Mouse (Mus musculus): ENCODE results near the gene Ggt1. TPM values are rescaled to one million over a fixed set of nuclear protein-coding genes. Genes with fewer than 3 reads are reported as not detected.

Ggt1 gene
- polyA plus RNA-seq, 1 experiment: 0.06 TPM

GRCm38 (mm10) chr10:75607253-75607652 lies 45.8 kb downstream of the Ggt1 start:
- H3K4me3 ChIP-seq: no peak overlapping the region
- TF ChIP-seq REST (IDR thresholded peaks at IDR 0.05; ENCODE audit: insufficient read depth, insufficient read length): no peak
- TF ChIP-seq USF1 (IDR thresholded peaks at IDR 0.05; ENCODE audit: low read depth): no peak
- no peak for TF ChIP-seq TCF3 (IDR thresholded peaks at IDR 0.05; ENCODE audit: insufficient read length, low read depth)
- no peak for TF ChIP-seq MYOG (IDR thresholded peaks at IDR 0.05; ENCODE audit: control insufficient read depth in 1 of 3, insufficient read depth in 1 of 3, insufficient read length in 2 of 3, low read depth in 2 of 3)
- no peak for TF ChIP-seq POLR2AphosphoS2 (IDR thresholded peaks at IDR 0.05; ENCODE audit: insufficient read length, low read depth)
- TF ChIP-seq E2F4 (IDR thresholded peaks at IDR 0.05; ENCODE audit: insufficient read depth): no peak
- TF ChIP-seq POLR2A (IDR thresholded peaks at IDR 0.05; ENCODE audit: insufficient read length, low read depth): no peak
- no peak for TF ChIP-seq MYOD1 (IDR thresholded peaks at IDR 0.05; ENCODE audit: control insufficient read depth in 1 of 3, insufficient read length in 2 of 3, low read depth in 2 of 3)

DNA sequence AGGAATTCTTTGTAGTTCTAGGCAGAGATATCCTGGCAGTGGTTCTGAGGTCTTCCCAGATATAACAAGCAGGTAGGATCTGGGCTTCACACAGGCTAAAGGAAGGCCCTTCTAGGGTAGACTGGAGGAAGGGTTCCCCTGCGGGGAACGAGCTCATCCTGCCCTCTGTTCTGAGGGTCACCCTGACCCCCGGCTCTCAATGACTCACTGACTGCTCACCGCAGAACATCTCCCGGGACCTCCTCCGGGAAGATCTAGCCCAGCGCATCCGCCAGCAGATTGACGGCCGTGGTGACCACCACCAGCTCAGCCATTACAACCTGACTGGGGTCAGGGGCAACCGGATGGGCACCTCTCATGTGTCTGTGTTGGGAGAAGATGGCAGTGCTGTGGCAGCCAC lies 47.6 kb downstream of the Ggt1 start:
- Histone ChIP-seq H3ac (ENCODE audit: control insufficient read depth, insufficient read length) (no peak overlapping the region), H3K4me3 (no peak overlapping the region), H3K27me3 (ENCODE audit: control insufficient read depth, insufficient read depth, insufficient read length) (no peaks in the 10 kb centered on the region), H3K4me2 (ENCODE audit: low read depth) (no peak overlapping the region), H3K36me3 (ENCODE audit: control insufficient read depth, insufficient read depth) (no peaks in the 10 kb centered on the region), H3K79me2 (ENCODE audit: control insufficient read depth, insufficient read depth) (no peaks in the 10 kb centered on the region)
- TF ChIP-seq E2F4 (IDR thresholded peaks at IDR 0.05; ENCODE audit: insufficient read depth) (no peak), USF1 (IDR thresholded peaks at IDR 0.05; ENCODE audit: low read depth) (no peak), MAX (IDR thresholded peaks at IDR 0.05; ENCODE audit: low read depth) (no peak), POLR2A (IDR thresholded peaks at IDR 0.05; ENCODE audit: insufficient read length, low read depth) (no peak), MYOD1 (IDR thresholded peaks at IDR 0.05; ENCODE audit: control insufficient read depth in 1 of 3, insufficient read length in 2 of 3, low read depth in 2 of 3) (no peak), SRF (IDR thresholded peaks at IDR 0.05; ENCODE audit: control insufficient read depth, insufficient read length, low read depth) (no peak), MYOG (IDR thresholded peaks at IDR 0.05; ENCODE audit: control insufficient read depth in 1 of 3, insufficient read depth in 1 of 3, insufficient read length in 2 of 3, low read depth in 2 of 3) (no peak), TCF3 (IDR thresholded peaks at IDR 0.05; ENCODE audit: insufficient read length, low read depth) (no peak), CEBPB (IDR thresholded peaks at IDR 0.05; ENCODE audit: insufficient read depth, poor library complexity, severe bottlenecking) (no peak), TCF12 (IDR thresholded peaks at IDR 0.05; ENCODE audit: insufficient read depth, poor library complexity, severe bottlenecking) (no peak), REST (IDR thresholded peaks at IDR 0.05; ENCODE audit: insufficient read depth, insufficient read length) (no peak), POLR2AphosphoS2 (IDR thresholded peaks at IDR 0.05; ENCODE audit: insufficient read length, low read depth) (no peak)

More at GRCm38 (mm10) chr10:75607253-75607652, 45.8 kb downstream of the Ggt1 start:
- H3K4me2 ChIP-seq (ENCODE audit: low read depth): no peak overlapping the region
- peaks cover 11% of the 10 kb centered on the region for H3K27me3 ChIP-seq (ENCODE audit: control insufficient read depth, insufficient read depth, insufficient read length)
- no peaks in the 10 kb centered on the region for H3K79me2 ChIP-seq (ENCODE audit: control insufficient read depth, insufficient read depth)
- no peak overlapping the region for H3ac ChIP-seq (ENCODE audit: control insufficient read depth, insufficient read length)
- no peaks in the 10 kb centered on the region for H3K36me3 ChIP-seq (ENCODE audit: control insufficient read depth, insufficient read depth)

- Histone ChIP-seq H3K79me2 (ENCODE audit: control insufficient read depth, insufficient read depth) (no peaks in the 10 kb centered on the region), H3K36me3 (ENCODE audit: control insufficient read depth, insufficient read depth) (no peaks in the 10 kb centered on the region), H3K4me3 (no peak overlapping the region), H3ac (ENCODE audit: control insufficient read depth, insufficient read length) (no peak overlapping the region), H3K4me2 (ENCODE audit: low read depth) (no peak overlapping the region), H3K27me3 (ENCODE audit: control insufficient read depth, insufficient read depth, insufficient read length) (no peaks in the 10 kb centered on the region)
- TF ChIP-seq E2F4 (IDR thresholded peaks at IDR 0.05; ENCODE audit: insufficient read depth) (no peak), POLR2AphosphoS2 (IDR thresholded peaks at IDR 0.05; ENCODE audit: insufficient read length, low read depth) (no peak), MYOG (IDR thresholded peaks at IDR 0.05; ENCODE audit: control insufficient read depth in 1 of 3, insufficient read depth in 1 of 3, insufficient read length in 2 of 3, low read depth in 2 of 3) (no peak)
Observed at GRCm38 (mm10) chr10:75610486-75610885, 49.1 kb downstream of the Ggt1 start.

- H3K4me2 ChIP-seq (ENCODE audit: low read depth): no peak overlapping the region
- TF ChIP-seq MAX (IDR thresholded peaks at IDR 0.05; ENCODE audit: low read depth): no peak
- TF ChIP-seq TCF12 (IDR thresholded peaks at IDR 0.05; ENCODE audit: insufficient read depth, poor library complexity, severe bottlenecking): no peak
- no peak for TF ChIP-seq TCF3 (IDR thresholded peaks at IDR 0.05; ENCODE audit: insufficient read length, low read depth)
- TF ChIP-seq E2F4 (IDR thresholded peaks at IDR 0.05; ENCODE audit: insufficient read depth): no peak
- no peak for TF ChIP-seq CEBPB (IDR thresholded peaks at IDR 0.05; ENCODE audit: insufficient read depth, poor library complexity, severe bottlenecking)
- no peak for TF ChIP-seq POLR2A (IDR thresholded peaks at IDR 0.05; ENCODE audit: insufficient read length, low read depth)
- no peak for TF ChIP-seq MYOD1 (IDR thresholded peaks at IDR 0.05; ENCODE audit: control insufficient read depth in 1 of 3, insufficient read length in 2 of 3, low read depth in 2 of 3)
- no peak for TF ChIP-seq SRF (IDR thresholded peaks at IDR 0.05; ENCODE audit: control insufficient read depth, insufficient read length, low read depth)
- TF ChIP-seq MYOG (IDR thresholded peaks at IDR 0.05; ENCODE audit: control insufficient read depth in 1 of 3, insufficient read depth in 1 of 3, insufficient read length in 2 of 3, low read depth in 2 of 3): no peak
- no peak for TF ChIP-seq POLR2AphosphoS2 (IDR thresholded peaks at IDR 0.05; ENCODE audit: insufficient read length, low read depth)
- TF ChIP-seq USF1 (IDR thresholded peaks at IDR 0.05; ENCODE audit: low read depth): no peak
- no peak for TF ChIP-seq REST (IDR thresholded peaks at IDR 0.05; ENCODE audit: insufficient read depth, insufficient read length)
- no peaks in the 10 kb centered on the region for H3K36me3 ChIP-seq (ENCODE audit: control insufficient read depth, insufficient read depth)
- no peak overlapping the region for H3K4me3 ChIP-seq
- no peaks in the 10 kb centered on the region for H3K79me2 ChIP-seq (ENCODE audit: control insufficient read depth, insufficient read depth)
- no peak overlapping the region for H3ac ChIP-seq (ENCODE audit: control insufficient read depth, insufficient read length)
- no peaks in the 10 kb centered on the region for H3K27me3 ChIP-seq (ENCODE audit: control insufficient read depth, insufficient read depth, insufficient read length)
Observed at GRCm38 (mm10) chr10:75616044-75616443, 54.6 kb downstream of the Ggt1 start.

DNA sequence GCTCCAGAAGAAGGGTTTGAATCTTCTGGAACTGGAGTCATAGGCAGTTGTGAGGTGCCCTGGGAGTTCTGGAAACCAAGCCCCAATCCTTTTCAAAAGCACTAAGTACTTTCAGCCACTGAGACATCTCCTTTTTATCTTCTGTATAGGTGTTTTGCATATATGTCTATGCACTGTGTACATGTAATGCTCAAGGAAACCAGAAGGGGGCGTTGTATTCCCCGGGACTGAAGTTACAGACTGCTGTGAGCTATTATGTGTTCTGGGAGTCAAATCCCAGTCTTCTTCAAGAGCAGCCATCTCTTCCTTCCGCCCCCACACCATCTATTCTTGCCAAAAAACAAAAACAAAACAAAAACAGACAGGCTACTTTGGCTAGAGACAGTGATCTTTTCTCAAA lies 59.4 kb downstream of the Ggt1 start:
- H3K27me3 ChIP-seq (ENCODE audit: control insufficient read depth, insufficient read depth, insufficient read length): no peaks in the 10 kb centered on the region
- H3K4me2 ChIP-seq (ENCODE audit: low read depth): no peak overlapping the region
- TF ChIP-seq POLR2AphosphoS2 (IDR thresholded peaks at IDR 0.05; ENCODE audit: insufficient read length, low read depth) (no peak), MAX (IDR thresholded peaks at IDR 0.05; ENCODE audit: low read depth) (no peak), E2F4 (IDR thresholded peaks at IDR 0.05; ENCODE audit: insufficient read depth) (no peak), POLR2A (IDR thresholded peaks at IDR 0.05; ENCODE audit: insufficient read length, low read depth) (no peak), SRF (IDR thresholded peaks at IDR 0.05; ENCODE audit: control insufficient read depth, insufficient read length, low read depth) (no peak), MYOD1 (IDR thresholded peaks at IDR 0.05; ENCODE audit: control insufficient read depth in 1 of 3, insufficient read length in 2 of 3, low read depth in 2 of 3) (no peak), MYOG (IDR thresholded peaks at IDR 0.05; ENCODE audit: control insufficient read depth in 1 of 3, insufficient read depth in 1 of 3, insufficient read length in 2 of 3, low read depth in 2 of 3) (no peak), USF1 (IDR thresholded peaks at IDR 0.05; ENCODE audit: low read depth) (no peak), TCF3 (IDR thresholded peaks at IDR 0.05; ENCODE audit: insufficient read length, low read depth) (no peak), REST (IDR thresholded peaks at IDR 0.05; ENCODE audit: insufficient read depth, insufficient read length) (no peak), TCF12 (IDR thresholded peaks at IDR 0.05; ENCODE audit: insufficient read depth, poor library complexity, severe bottlenecking) (no peak), CEBPB (IDR thresholded peaks at IDR 0.05; ENCODE audit: insufficient read depth, poor library complexity, severe bottlenecking) (no peak)
- no peaks in the 10 kb centered on the region for H3K36me3 ChIP-seq (ENCODE audit: control insufficient read depth, insufficient read depth)
- no peak overlapping the region for H3ac ChIP-seq (ENCODE audit: control insufficient read depth, insufficient read length)
- H3K79me2 ChIP-seq (ENCODE audit: control insufficient read depth, insufficient read depth): no peaks in the 10 kb centered on the region
- no peak overlapping the region for H3K4me3 ChIP-seq
